In the genomic region with DNA sequence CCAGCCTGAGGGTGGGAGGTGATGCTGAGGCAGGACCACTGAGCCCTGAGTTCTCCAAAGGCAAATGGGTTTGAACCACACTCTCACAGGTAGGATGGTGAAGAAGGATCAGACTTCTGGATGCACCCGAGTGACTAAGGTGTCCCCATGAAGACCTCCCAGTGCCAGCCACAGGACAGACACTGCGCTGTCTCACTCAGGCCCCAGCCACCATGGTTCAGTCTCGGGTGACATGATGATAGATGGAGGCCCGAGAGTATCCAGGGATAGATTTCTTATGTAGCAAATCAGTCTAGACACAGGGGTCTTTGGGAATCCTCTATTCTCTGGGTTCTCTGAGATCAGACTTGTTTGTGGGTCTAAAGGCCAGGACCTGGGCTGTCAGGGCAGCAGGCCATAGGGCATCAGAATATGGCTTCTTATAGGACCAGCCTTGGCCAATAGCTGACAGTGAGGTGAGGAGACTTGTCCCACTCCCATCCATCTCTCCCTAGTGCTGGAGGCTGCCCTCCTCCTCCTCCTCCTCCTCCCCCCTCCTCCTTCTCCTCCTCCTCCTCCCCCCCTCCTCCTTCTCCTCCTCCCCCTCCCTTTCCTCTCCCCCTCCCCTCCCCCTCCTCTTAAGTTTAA, we compare ENCODE assay signal across 9 mouse cellular contexts. TPM values are rescaled to one million over a fixed set of nuclear protein-coding genes. Genes with fewer than 3 reads are reported as not detected.
DNase-seq lines count a peak whose midpoint lies in the region; ATAC-seq lines count a peak whose summit lies in the region.
"Had no signal": no experiment of that assay in that cellular context is flagged by ENCODE, and none has a peak within 500 bp of the region (broad histone marks: within the 10 kb centered on the region; RNA-seq: fewer than 3 reads in every experiment).

No protein-coding gene starts in this region.

- no peak overlapping the region for H3K9ac ChIP-seq in liver, embryonic 11.5 days (ENCODE audit: low read depth, low read length)
- H3K9ac ChIP-seq in liver, embryonic 12.5 days = no peak overlapping the region
- H3K9ac ChIP-seq in embryonic facial prominence, embryonic 14.5 days (ENCODE audit: low read depth, low read length) = no peak overlapping the region
- peak overlapping the region; percentile 32; the same call in 1 of the 2 replicates for H3K9ac ChIP-seq in hindbrain, embryonic 15.5 days
- no peak overlapping the region for H3K9ac ChIP-seq in neural tube, embryonic 14.5 days (replicated peaks; ENCODE audit: low read depth, low read length)
- H3K9ac ChIP-seq: lung, embryonic 15.5 days had no signal

- 72% methylated on average over 4 of the region's 4 CpGs for WGBS in liver, embryonic 11.5 days
- WGBS in liver, embryonic 12.5 days (ENCODE audit: insufficient replicate concordance) = 71% methylated on average over 4 of the region's 4 CpGs
- WGBS in embryonic facial prominence, embryonic 14.5 days = 68% methylated on average over 4 of the region's 4 CpGs
- WGBS in hindbrain, embryonic 15.5 days = 34% methylated on average over 4 of the region's 4 CpGs
- 35% methylated on average over 4 of the region's 4 CpGs for WGBS in neural tube, embryonic 14.5 days

- no peak overlapping the region for H3K27ac ChIP-seq in liver, embryonic 11.5 days (ENCODE audit: low read depth, low read length)
- no peak overlapping the region for H3K27ac ChIP-seq in liver, embryonic 12.5 days
- peak overlapping the region; percentile 48; the same call in 1 of the 2 replicates for H3K27ac ChIP-seq in embryonic facial prominence, embryonic 14.5 days (replicated peaks; ENCODE audit: low read depth, low read length)
- peak overlapping the region; percentile 90 for H3K27ac ChIP-seq in hindbrain, embryonic 15.5 days (replicated peaks)
- H3K27ac ChIP-seq in neural tube, embryonic 14.5 days (ENCODE audit: low read depth, low read length) = peak overlapping the region; percentile 83

- ATAC-seq in liver, embryonic 11.5 days (replicated peaks; ENCODE audit: low FRiP score) = 0 out of 2 replicates have a peak, but pooled peaks have one; percentile 24
- ATAC-seq in liver, embryonic 12.5 days = no peak
- no peak for ATAC-seq in embryonic facial prominence, embryonic 14.5 days (ENCODE audit: low read depth)
- ATAC-seq in hindbrain, embryonic 15.5 days (ENCODE audit: low FRiP score, low read depth) = peak; percentile 13; the same call in 1 of the 2 replicates
- peak; percentile 8 for ATAC-seq in neural tube, embryonic 14.5 days (ENCODE audit: low read depth)

- H3K4me2 ChIP-seq in liver, embryonic 11.5 days = no peak overlapping the region
- H3K4me2 ChIP-seq in liver, embryonic 12.5 days = no peak overlapping the region
- H3K4me2 ChIP-seq in embryonic facial prominence, embryonic 14.5 days (ENCODE audit: low read depth, low read length) = no peak overlapping the region
- H3K4me2 ChIP-seq in hindbrain, embryonic 15.5 days = peak overlapping the region; percentile 37
- H3K4me2 ChIP-seq in neural tube, embryonic 14.5 days (ENCODE audit: low read depth, low read length) = no peak overlapping the region
- H3K4me2 ChIP-seq: lung, embryonic 15.5 days had no signal

- no peak for DNase-seq in liver, embryonic 11.5 days (ENCODE audit: low spot score)
- DNase-seq in embryonic facial prominence, embryonic 14.5 days (ENCODE audit: low spot score) = no peak
- no peak for DNase-seq in cerebellum, adult 11 months
- no peak for DNase-seq in gastrocnemius, postnatal 4 days (ENCODE audit: low spot score in 2 of 2)

- no peaks in the 10 kb centered on the region for H3K9me3 ChIP-seq in liver, embryonic 11.5 days (ENCODE audit: control insufficient read depth, low read length)
- H3K9me3 ChIP-seq in liver, embryonic 12.5 days (replicated peaks) = no peaks in the 10 kb centered on the region
- no peaks in the 10 kb centered on the region for H3K9me3 ChIP-seq in embryonic facial prominence, embryonic 14.5 days (ENCODE audit: control insufficient read depth, low read length)
- no peaks in the 10 kb centered on the region for H3K9me3 ChIP-seq in hindbrain, embryonic 15.5 days
- H3K9me3 ChIP-seq in neural tube, embryonic 14.5 days (ENCODE audit: control insufficient read depth, low read length) = no peaks in the 10 kb centered on the region
- H3K9me3 ChIP-seq: lung, embryonic 15.5 days had no signal

- H3K4me3 ChIP-seq in liver, embryonic 11.5 days (ENCODE audit: low read depth, low read length) = no peak overlapping the region
- H3K4me3 ChIP-seq in liver, embryonic 12.5 days = no peak overlapping the region
- no peak overlapping the region for H3K4me3 ChIP-seq in embryonic facial prominence, embryonic 14.5 days (ENCODE audit: low read depth, low read length)
- H3K4me3 ChIP-seq in hindbrain, embryonic 15.5 days = no peak overlapping the region
- H3K4me3 ChIP-seq in neural tube, embryonic 14.5 days (ENCODE audit: low read depth, low read length) = no peak overlapping the region
- H3K4me3 ChIP-seq: erythroblast, embryonic 14.5 days; lung, embryonic 15.5 days had no signal

- peaks cover 26% of the 10 kb centered on the region for H3K4me1 ChIP-seq in liver, embryonic 11.5 days (replicated peaks; ENCODE audit: control insufficient read depth, insufficient read depth, low read length)
- H3K4me1 ChIP-seq in liver, embryonic 12.5 days = peaks cover 41% of the 10 kb centered on the region
- H3K4me1 ChIP-seq in embryonic facial prominence, embryonic 14.5 days (ENCODE audit: control insufficient read depth, insufficient read depth, low read length) = peaks cover 25% of the 10 kb centered on the region
- H3K4me1 ChIP-seq in hindbrain, embryonic 15.5 days (replicated peaks) = peaks cover 39% of the 10 kb centered on the region
- peaks cover 40% of the 10 kb centered on the region for H3K4me1 ChIP-seq in neural tube, embryonic 14.5 days (ENCODE audit: control insufficient read depth, insufficient read depth, low read length)

- no peaks in the 10 kb centered on the region for H3K27me3 ChIP-seq in liver, embryonic 11.5 days (replicated peaks; ENCODE audit: control insufficient read depth, insufficient read depth, low read length)
- no peaks in the 10 kb centered on the region for H3K27me3 ChIP-seq in liver, embryonic 12.5 days (replicated peaks)
- H3K27me3 ChIP-seq in embryonic facial prominence, embryonic 14.5 days (replicated peaks; ENCODE audit: control insufficient read depth, insufficient read depth, low read length) = no peaks in the 10 kb centered on the region
- H3K27me3 ChIP-seq in hindbrain, embryonic 15.5 days = no peaks in the 10 kb centered on the region
- H3K27me3 ChIP-seq in neural tube, embryonic 14.5 days (ENCODE audit: control insufficient read depth, insufficient read depth, low read length) = no peaks in the 10 kb centered on the region
- H3K27me3 ChIP-seq: lung, embryonic 15.5 days had no signal

- H3K36me3 ChIP-seq in liver, embryonic 11.5 days (ENCODE audit: control insufficient read depth, insufficient read depth, low read length) = peaks cover 15% of the 10 kb centered on the region
- peaks cover 35% of the 10 kb centered on the region for H3K36me3 ChIP-seq in liver, embryonic 12.5 days
- peaks cover 38% of the 10 kb centered on the region for H3K36me3 ChIP-seq in embryonic facial prominence, embryonic 14.5 days (ENCODE audit: control insufficient read depth, insufficient read depth, low read length)
- peaks cover 26% of the 10 kb centered on the region for H3K36me3 ChIP-seq in hindbrain, embryonic 15.5 days
- H3K36me3 ChIP-seq in neural tube, embryonic 14.5 days (ENCODE audit: control insufficient read depth, insufficient read depth, low read length) = peaks cover 4% of the 10 kb centered on the region; the same call in 1 of the 2 replicates

RNA-seq across cellular contexts. Expression of a gene that starts 36.8 kb away (rescaled TPM):
- 30.3 and 33.2 TPM in 2 replicates for polyA plus RNA-seq in liver, embryonic 11.5 days (2014; fragmentation: Nextera tagmentation; extraction: Ambion mirVana)
- polyA plus RNA-seq in liver, embryonic 12.5 days (2016; fragmentation: Nextera tagmentation; extraction: Ambion mirVana) = 22.1 and 24.9 TPM in 2 replicates
- polyA plus RNA-seq in embryonic facial prominence, embryonic 14.5 days (2014; fragmentation: Nextera tagmentation; extraction: Ambion mirVana) = 40.8 and 47.5 TPM in 2 replicates
- polyA plus RNA-seq in hindbrain, embryonic 15.5 days (2015; fragmentation: Nextera tagmentation; extraction: Ambion mirVana) = 99.4 and 102 TPM in 2 replicates
- polyA plus RNA-seq in neural tube, embryonic 14.5 days (2014; fragmentation: Nextera tagmentation; extraction: Ambion mirVana) = 89.3 and 100 TPM in 2 replicates
- 10 to 100 TPM; 53.5 to 56.9 TPM for total RNA-seq in gastrocnemius, postnatal 4 days (2021)

Comparison
In these comparisons a context has a peak if more than half of its experiments do, and no peak if none do; other contexts are left out.
1. ATAC-seq: peak in liver, embryonic 11.5 days (single experiment), hindbrain, embryonic 15.5 days (single experiment) and neural tube, embryonic 14.5 days (single experiment); none in liver, embryonic 12.5 days (single experiment) and embryonic facial prominence, embryonic 14.5 days (single experiment).
2. H3K27ac ChIP-seq: peak in embryonic facial prominence, embryonic 14.5 days (single experiment), hindbrain, embryonic 15.5 days (single experiment) and neural tube, embryonic 14.5 days (single experiment); none in liver, embryonic 11.5 days (single experiment) and liver, embryonic 12.5 days (single experiment).